Mouse (Mus musculus): Measurements from ENCODE around the gene Vps52.
A peak's percentile ranks its signal among the peaks of the same experiment; 100 is the strongest.

DNA sequence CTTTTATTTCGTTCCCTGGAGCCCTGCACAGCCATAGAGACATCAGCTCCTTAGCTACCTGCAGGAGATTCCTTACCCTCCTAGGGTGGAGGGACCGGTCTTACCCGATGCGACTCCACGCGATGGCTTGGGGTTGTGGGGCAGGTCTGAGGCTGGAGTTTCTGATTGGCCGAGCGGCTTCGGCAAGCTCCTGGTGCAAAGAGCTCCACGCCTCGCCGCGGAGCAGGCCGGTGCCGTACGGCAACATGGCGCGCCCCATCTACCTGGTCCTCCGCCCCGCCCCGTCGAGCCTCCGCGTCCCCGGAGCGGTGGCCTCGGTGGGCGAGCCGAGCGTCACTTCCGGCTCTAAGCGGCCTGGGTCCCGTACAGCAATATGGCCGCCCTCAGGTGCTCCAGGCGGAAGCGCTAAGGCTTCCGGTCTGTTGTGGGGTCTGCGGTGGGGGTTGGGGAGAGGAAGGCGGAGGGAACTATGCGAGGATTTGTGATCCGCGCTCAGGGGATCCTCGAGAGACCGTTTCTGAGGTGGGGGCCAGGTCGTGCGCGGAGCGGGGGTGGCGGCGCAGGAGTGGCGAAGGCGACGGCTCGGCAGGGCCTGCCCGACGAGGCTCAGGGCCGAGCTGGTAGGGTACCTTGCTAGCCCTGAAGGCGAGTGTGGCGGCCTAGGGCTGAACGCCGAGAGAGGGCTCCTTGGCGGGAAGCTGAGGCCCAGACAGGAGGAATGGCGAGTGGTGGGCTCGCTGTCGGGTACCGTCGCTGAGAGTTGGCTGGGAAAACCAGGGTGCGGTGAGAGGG is 46.3 kb upstream of the Vps52 start, which contains the start of gene Daxx:
- TF ChIP-seq CTCF (IDR thresholded peaks at IDR 0.05; ENCODE audit: borderline replicate concordance, insufficient read depth, low read length) = no peak
- peak; percentile 88 for TF ChIP-seq POLR2A (IDR thresholded peaks at IDR 0.05; ENCODE audit: low read depth, low read length)
